Mouse (Mus musculus): ENCODE results near the gene Mdm2. TPM values are rescaled to one million over a fixed set of nuclear protein-coding genes. Genes with fewer than 3 reads are reported as not detected.
A peak's percentile ranks its signal among the peaks of the same experiment; 100 is the strongest.
"Not testable (repeated sequence)": the region's sequence is repeated elsewhere in the genome, so short reads cannot be mapped to it uniquely, and the experiment has no call there.

Gene Mdm2
- polyA plus RNA-seq (2015; fragmentation: Nextera tagmentation; extraction: Ambion mirVana): 35.5 and 44.6 TPM in 2 replicates

DNA sequence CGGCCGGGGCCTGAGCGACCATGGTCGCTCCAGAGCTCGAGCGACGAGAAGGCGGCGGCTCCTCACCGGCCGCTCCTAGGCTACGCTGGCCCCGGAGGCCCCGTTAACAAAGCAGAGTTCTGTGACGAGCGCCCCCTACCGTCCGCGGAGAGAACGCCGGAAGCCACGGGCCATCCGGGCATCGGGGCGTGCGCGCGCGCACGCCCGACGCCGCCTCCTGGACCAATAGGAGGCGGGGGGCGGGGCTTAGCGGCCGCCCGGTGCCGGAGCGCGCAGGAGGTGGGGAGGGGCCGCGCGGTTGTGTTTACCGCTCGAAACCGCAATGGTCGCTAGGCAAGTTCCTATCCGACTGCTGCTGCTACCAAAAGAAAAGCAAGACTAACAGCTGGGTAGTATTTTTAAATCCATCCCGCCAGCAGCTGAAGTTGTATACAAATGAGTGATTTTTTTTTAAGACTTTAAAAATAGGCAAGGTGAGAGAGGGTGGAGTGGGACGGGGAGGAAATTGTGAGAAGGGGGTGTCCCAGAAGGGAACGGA is at the start of gene Mdm2:
Gene Mdm2 (minus strand): TSS at position 155 of the 538 bp plus-strand sequence.
- peak; percentile 97 for DNase-seq (ENCODE audit: low spot score)

GRCm38 (mm10) chr10:117759844-117760630 is 49.5 kb upstream of the Mdm2 start:
- DNase-seq (ENCODE audit: low spot score): no peak

GRCm38 (mm10) chr10:117758749-117759727 is 48.5 kb upstream of the Mdm2 start:
- no peak for DNase-seq (ENCODE audit: low spot score)

DNA sequence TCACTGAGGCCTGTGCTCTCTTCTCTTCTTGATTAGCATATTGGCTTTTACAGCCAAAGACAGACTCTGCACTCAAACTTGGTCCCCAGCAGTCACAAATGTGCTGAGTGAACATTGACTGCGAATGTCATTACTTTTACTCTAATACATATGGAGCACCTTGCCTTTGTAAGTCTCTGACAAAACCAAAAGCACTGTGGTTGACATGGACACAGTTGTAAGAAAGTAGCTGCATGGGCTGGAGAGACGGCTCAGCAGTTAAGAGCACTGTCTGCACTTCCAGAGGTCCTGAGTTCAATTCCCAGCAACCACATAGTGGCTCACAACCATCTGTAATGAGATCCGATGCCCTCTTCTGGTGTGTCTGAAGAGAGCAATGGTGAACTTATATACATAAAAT is 47.8 kb upstream of the Mdm2 start:
- not testable (repeated sequence) for DNase-seq (ENCODE audit: low spot score)

DNA sequence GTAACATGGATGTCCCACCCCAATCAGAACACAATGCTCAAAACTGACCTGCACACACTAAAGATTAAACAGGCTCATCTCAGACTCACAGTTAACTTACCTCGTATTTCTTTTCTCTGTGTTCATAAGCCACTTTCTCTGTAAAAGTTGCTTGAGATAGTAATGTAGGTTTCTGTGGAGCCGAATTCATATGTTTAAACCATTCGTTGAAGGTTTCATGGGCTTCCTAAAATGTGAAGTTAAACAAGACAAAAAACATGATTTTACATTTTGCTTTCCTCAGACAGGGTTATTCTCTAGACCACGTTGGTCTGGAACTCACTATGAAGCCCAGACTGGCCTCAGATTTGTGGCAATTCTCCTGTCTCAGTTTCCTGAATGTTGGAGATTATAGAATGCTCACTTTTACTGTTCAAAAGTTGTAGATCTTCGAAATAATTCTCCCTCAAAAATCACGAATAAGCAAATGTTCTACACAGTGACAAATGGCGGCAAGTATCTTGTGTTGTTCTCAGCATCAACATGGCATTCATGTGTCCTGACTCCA is 47.3 kb upstream of the Mdm2 start:
- no peak for DNase-seq (ENCODE audit: low spot score)

DNA sequence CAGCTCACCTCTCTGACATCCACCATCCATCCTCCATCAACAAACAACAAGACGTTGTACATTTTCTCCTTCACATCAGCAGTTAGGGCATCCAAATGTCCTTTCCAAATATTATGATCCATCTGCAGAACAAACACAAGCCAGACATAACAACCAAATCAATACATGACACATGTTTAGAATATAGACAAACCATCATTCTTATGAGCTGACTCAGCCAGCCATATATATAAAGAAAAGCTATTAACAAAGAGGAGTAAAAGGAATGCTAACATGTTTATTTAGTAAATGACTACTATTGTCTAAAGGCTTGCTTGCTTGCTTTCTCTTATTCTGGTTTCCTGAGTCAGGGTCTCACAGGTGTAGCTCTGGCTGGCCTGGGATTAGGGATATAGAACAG is 46.7 kb upstream of the Mdm2 start:
- DNase-seq (ENCODE audit: low spot score): no peak

- DNase-seq (ENCODE audit: low spot score): no peak
These were observed 46.2 kb upstream of the Mdm2 start for GRCm38 (mm10) chr10:117756784-117757183.

GRCm38 (mm10) chr10:117755799-117756467 is 45.4 kb upstream of the Mdm2 start:
- DNase-seq (ENCODE audit: low spot score): no peak

- peak; percentile 77 for DNase-seq (ENCODE audit: low spot score)
These were observed 44.7 kb upstream of the Mdm2 start for GRCm38 (mm10) chr10:117755086-117755798.

DNA sequence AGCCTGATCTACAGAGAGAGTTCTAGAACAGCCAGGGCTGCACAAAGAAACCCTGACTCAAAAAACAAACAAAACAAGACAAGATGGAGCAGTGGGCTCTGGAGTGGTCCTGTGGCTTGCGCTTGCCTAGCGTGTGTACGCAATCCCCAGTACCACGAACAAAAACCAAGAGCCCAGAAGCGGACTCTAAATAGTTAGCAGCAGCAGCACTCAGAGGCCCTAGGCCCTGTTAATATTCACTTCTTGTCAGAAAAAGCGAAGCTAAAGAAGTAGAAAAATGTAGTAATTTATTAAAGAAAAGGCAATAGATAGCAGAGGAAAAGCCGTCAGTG is 44.0 kb upstream of the Mdm2 start:
- no peak for DNase-seq (ENCODE audit: low spot score)

- DNase-seq (ENCODE audit: low spot score): no peak
These were observed 43.4 kb upstream of the Mdm2 start for GRCm38 (mm10) chr10:117753711-117754608.

DNA sequence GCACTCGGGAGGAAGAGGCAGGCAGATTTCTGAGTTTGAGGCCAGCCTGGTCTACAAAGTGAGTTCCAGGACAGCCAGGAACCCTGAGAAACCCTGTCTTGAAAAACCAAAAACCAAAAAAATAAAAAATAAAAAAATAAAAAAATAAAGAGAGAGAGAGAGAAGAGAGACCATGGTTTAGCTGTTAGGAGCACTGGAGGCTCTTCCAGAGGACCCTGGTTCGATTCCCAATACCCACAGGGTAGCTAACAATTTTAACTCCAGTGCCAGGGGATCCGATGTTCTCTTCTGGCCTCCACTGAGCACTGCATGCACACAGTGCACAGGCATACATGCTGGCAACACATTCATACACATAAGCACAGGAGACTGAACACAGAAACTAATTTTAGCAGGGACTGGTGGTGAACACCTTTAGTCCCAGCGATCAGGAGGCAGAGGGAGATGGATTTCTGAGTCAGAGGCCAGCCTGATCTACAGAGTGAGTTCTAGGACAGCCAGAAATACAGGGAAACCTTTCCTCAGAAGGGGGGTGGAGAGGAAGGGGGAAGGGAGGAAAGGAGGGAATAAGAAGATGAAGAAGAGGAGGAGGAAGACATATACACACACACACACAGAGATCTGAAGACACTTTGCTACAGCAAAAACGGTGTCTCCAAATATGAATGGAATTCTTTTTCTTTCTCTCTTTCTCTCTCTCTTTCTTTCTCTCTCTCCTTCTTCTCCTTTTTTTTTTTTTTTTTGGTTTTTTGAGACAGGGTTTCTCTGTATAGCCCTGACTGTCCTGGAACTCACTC is 42.5 kb upstream of the Mdm2 start:
- DNase-seq (ENCODE audit: low spot score): no peak

GRCm38 (mm10) chr10:117752304-117752821 is 41.8 kb upstream of the Mdm2 start:
- no peak for DNase-seq (ENCODE audit: low spot score)

DNA sequence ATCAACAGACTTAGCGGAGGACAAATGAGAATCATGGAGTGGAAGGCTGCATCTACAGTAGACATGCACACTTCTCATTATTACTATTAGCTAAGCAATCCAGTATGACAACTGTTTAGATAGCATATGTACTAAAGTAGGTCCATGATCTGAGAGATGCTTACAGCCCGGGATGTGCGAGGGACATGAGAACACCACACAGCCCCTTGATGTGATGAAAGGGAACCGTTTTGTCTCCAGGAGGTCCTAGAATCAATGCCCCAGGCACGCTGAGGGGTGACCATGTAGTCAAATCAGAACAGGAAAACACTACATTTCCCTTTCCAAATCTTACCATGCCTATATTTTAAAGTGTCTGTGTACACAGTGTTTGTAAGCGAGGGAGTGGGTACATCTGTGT is 41.2 kb upstream of the Mdm2 start:
- no peak for DNase-seq (ENCODE audit: low spot score)

DNA sequence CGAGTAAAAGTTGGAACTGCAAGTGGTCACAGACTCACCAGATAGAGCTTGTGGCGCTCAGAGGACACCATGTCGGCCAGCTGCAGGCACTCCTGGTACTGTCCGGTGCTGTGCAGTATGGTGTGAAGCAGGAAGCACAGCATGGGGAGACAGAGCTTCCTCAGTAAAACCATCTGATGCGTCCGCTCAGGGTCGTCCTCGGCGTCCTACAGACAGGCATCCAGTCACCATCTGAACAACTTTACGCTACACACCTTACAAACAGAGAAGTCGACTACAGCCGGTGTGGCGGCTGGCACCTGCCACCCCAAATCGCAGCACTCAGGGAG is 40.7 kb upstream of the Mdm2 start:
- no peak for DNase-seq (ENCODE audit: low spot score)

- DNase-seq (ENCODE audit: low spot score): no peak
These were observed 40.1 kb upstream of the Mdm2 start for GRCm38 (mm10) chr10:117750529-117751281.

DNA sequence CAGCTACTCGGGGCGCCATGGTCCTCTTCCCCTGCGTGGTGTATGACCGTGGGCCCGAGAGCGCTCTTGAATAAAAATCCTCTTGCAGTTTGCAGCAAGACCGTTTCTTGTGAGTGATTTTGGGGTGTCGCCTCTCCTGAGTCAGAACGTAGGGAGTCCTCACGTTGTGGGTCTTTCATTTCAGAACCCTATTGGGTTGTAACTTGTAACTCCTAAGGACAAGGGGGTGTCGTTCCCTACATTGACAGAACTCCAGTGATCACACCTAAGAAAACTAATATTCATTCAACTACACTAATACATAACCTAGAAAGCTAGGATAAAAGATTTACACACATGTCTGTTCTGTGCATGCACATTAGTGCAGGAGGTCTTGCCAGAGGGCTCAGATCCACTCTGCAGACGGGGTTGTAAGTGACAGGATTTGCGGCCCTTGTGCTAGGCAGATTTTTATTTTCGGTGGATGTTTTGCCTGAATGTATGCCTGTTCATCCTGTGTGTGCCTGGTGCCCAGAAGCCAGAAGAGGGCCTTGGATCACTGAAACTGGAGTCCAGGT is 39.3 kb upstream of the Mdm2 start:
- no peak for DNase-seq (ENCODE audit: low spot score)
